Mouse (Mus musculus) megakaryocyte, embryonic 14.5 days (primary cell): ENCODE data around the gene Popdc3.

ENCODE experiments used
- FLI1 ChIP-seq: IDR thresholded peaks from 2 replicates; pipeline ENCODE4 v1.6.1; 2012; ENCODE audit warnings: low read length, inconsistent platforms, mixed read lengths
- GATA1 ChIP-seq: IDR thresholded peaks from 3 replicates; pipeline ENCODE4 v1.6.1; 2012; ENCODE audit warnings: mixed read lengths, low read length, inconsistent platforms, borderline replicate concordance

GRCm38 (mm10) chr10:45363396-45363795 is 185.5 kb downstream of the Popdc3 start:
- TF ChIP-seq GATA1, result no peak
- no peak for TF ChIP-seq FLI1
